Mouse (Mus musculus) cerebellum, adult 2 months (tissue): ENCODE measurements around the gene Krtap15.

Experiments used
- CTCF ChIP-seq: fragments of 200-500 bp; IDR thresholded peaks from 2 replicates; pipeline ENCODE4 v1.5.1; 2011; ENCODE audit warnings: low read depth, mild to moderate bottlenecking, control low read depth, low read length, moderate library complexity, borderline replicate concordance; ENCODE audit not compliant: insufficient read depth
- POLR2A ChIP-seq: fragments of 200-500 bp; IDR thresholded peaks from 2 replicates; pipeline ENCODE4 v1.6.1; 2011; ENCODE audit warnings: low read length, control low read depth, borderline replicate concordance; ENCODE audit not compliant: insufficient read depth

DNA sequence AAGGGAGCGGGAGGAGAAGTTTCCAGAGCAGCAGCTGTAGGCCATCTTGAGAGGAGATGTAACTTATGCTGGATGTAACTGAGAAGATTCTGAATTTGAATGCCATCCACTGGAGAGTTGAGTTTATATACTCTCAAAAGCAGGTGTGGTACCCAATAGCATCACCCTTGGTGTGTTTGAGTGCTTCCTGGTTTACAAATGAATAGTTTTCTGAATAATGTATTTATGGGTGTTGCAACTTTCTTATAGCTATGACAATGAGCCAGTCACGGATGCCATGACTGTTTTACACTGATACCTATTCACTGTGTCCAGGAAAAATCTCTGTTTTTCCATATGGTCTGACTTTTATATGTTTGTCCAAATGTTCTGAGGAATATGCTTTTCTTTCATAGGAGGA lies 45.9 kb upstream of the Krtap15 start, which contains the start of gene 2310057N15Rik:
- no peak for TF ChIP-seq CTCF
- TF ChIP-seq POLR2A, result no peak
